Mouse (Mus musculus): ENCODE data around the gene Samd11. TPM values are rescaled to one million over a fixed set of nuclear protein-coding genes. Genes with fewer than 3 reads are reported as not detected.

Gene Samd11
- total RNA-seq, 1 experiment from 2014 or later = 0.30 TPM

Other genes starting within 250 kb of the Samd11 start
- gene Tnfrsf4, start 241.8 kb downstream of the Samd11 start, total RNA-seq (2017) = 2.3 and 6.6 TPM in 2 replicates
- gene Tnfrsf18, start 229.5 kb downstream of the Samd11 start, total RNA-seq (2017) = 14.5 and 33.5 TPM in 2 replicates
- 1.3 TPM in 1 of 2 replicates, not detected in the other for gene Ttll10, start 196.2 kb downstream of the Samd11 start, total RNA-seq (2017)
- gene 9430015G10Rik, start 145.7 kb downstream of the Samd11 start, total RNA-seq (2017) = 35.2 and 42.8 TPM in 2 replicates
- not detected in 2 replicates for gene Rnf223, start 125.1 kb downstream of the Samd11 start, total RNA-seq (2017)
- gene Agrn, start 58.2 kb downstream of the Samd11 start, total RNA-seq (2017) = 2.1 and 5.2 TPM in 2 replicates
- gene Isg15, start 54.8 kb downstream of the Samd11 start, total RNA-seq (2017) = 4.3 and 6.7 TPM in 2 replicates
- gene AW011738, start 52.4 kb downstream of the Samd11 start, total RNA-seq (2017) = 1.9 and 2.6 TPM in 2 replicates
- not detected in 2 replicates for gene Perm1, start 39.8 kb downstream of the Samd11 start, total RNA-seq (2017)
- 19.0 and 29.3 TPM in 2 replicates for gene Plekhn1, start 20.8 kb downstream of the Samd11 start, total RNA-seq (2017)
- 125 and 131 TPM in 2 replicates for gene Noc2l, start 19.6 kb downstream of the Samd11 start, total RNA-seq (2017)
- not detected in 2 replicates for gene Vmn2r-ps159, start 75.4 kb upstream of the Samd11 start, total RNA-seq (2017)